8 mouse cellular contexts compared by ENCODE assay signal in genomic region chr6:108305171-108305779, GRCm38 (mm10).
DNase-seq lines count a peak whose midpoint lies in the region; ATAC-seq and TF ChIP-seq lines count a peak whose summit lies in the region.

No protein-coding gene starts in this region.

- no peaks in the 10 kb centered on the region for H3K9me3 ChIP-seq in heart, postnatal 0 days (replicated peaks; ENCODE audit: control insufficient read depth, low read length)
- H3K9me3 ChIP-seq in liver, postnatal 0 days (ENCODE audit: low read length) = no peaks in the 10 kb centered on the region
- no peaks in the 10 kb centered on the region for H3K9me3 ChIP-seq in neural tube, embryonic 15.5 days (replicated peaks)
- H3K9me3 ChIP-seq in hindbrain, embryonic 14.5 days (ENCODE audit: control insufficient read depth, low read length) = no peaks in the 10 kb centered on the region

- no peaks in the 10 kb centered on the region for H3K27me3 ChIP-seq in kidney, adult 2 months (replicated peaks; ENCODE audit: control insufficient read depth, insufficient read depth, low read length)
- H3K27me3 ChIP-seq in heart, postnatal 0 days (ENCODE audit: control insufficient read depth, insufficient read depth, low read length) = no peaks in the 10 kb centered on the region
- no peaks in the 10 kb centered on the region for H3K27me3 ChIP-seq in liver, postnatal 0 days (ENCODE audit: insufficient read depth, low read length)
- H3K27me3 ChIP-seq in neural tube, embryonic 15.5 days (replicated peaks) = no peaks in the 10 kb centered on the region
- no peaks in the 10 kb centered on the region for H3K27me3 ChIP-seq in hindbrain, embryonic 14.5 days (ENCODE audit: control insufficient read depth, insufficient read depth, low read length)

- no peak for TF ChIP-seq POLR2A in kidney, adult 2 months (IDR thresholded peaks at IDR 0.05; ENCODE audit: low read depth, low read length)
- TF ChIP-seq POLR2A in cortical plate, adult 2 months (IDR thresholded peaks at IDR 0.05; ENCODE audit: extremely low read depth, insufficient read depth, low read length) = no peak

- H3K4me1 ChIP-seq in kidney, adult 2 months (ENCODE audit: control insufficient read depth, insufficient read depth, low read length) = peaks cover 15% of the 10 kb centered on the region; the same call in 1 of the 2 replicates
- peaks cover 25% of the 10 kb centered on the region for H3K4me1 ChIP-seq in cortical plate, adult 2 months (ENCODE audit: control insufficient read depth, insufficient read depth, low read length)
- peaks cover 36% of the 10 kb centered on the region for H3K4me1 ChIP-seq in heart, postnatal 0 days (ENCODE audit: control insufficient read depth, insufficient read depth)
- peaks cover 14% of the 10 kb centered on the region for H3K4me1 ChIP-seq in liver, postnatal 0 days (ENCODE audit: insufficient read depth)
- H3K4me1 ChIP-seq in neural tube, embryonic 15.5 days = peaks cover 19% of the 10 kb centered on the region
- 0 out of 2 replicates have a peak, but pooled peaks cover 13% of the 10 kb centered on the region for H3K4me1 ChIP-seq in hindbrain, embryonic 14.5 days (replicated peaks; ENCODE audit: control insufficient read depth, insufficient read depth, low read length)

- TF ChIP-seq EP300 in heart, postnatal 0 days (IDR thresholded peaks at IDR 0.05; ENCODE audit: low read depth) = no peak
- TF ChIP-seq EP300 in liver, postnatal 0 days (IDR thresholded peaks at IDR 0.05; ENCODE audit: low read depth) = no peak

- DNase-seq in kidney, adult 2 months = peak; percentile 45
- no peak for DNase-seq in kidney, adult 8-10 months
- DNase-seq in heart, postnatal 0 days (ENCODE audit: low spot score) = peak; percentile 35
- peak; percentile 24 for DNase-seq in liver, postnatal 0 days
- DNase-seq in hindbrain, embryonic 14.5 days (ENCODE audit: low spot score) = no peak
- no peak for DNase-seq in layer of hippocampus, adult 18-20 months (ENCODE audit: low spot score in 2 of 2)

- ATAC-seq in heart, postnatal 0 days (ENCODE audit: insufficient read depth, low read depth) = no peak
- peak; percentile 72 for ATAC-seq in liver, postnatal 0 days
- no peak for ATAC-seq in neural tube, embryonic 15.5 days (ENCODE audit: low FRiP score)
- no peak for ATAC-seq in hindbrain, embryonic 14.5 days (ENCODE audit: low FRiP score)

- H3K27ac ChIP-seq in kidney, adult 2 months (ENCODE audit: insufficient read depth, low read depth, low read length) = 0 out of 2 replicates have a peak overlapping the region, but pooled peaks have one; percentile 16
- H3K27ac ChIP-seq in cortical plate, adult 2 months (ENCODE audit: insufficient read depth, low read length) = peak overlapping the region; percentile 31
- H3K27ac ChIP-seq in heart, postnatal 0 days (ENCODE audit: low read depth) = peak overlapping the region; percentile 83
- H3K27ac ChIP-seq in liver, postnatal 0 days (ENCODE audit: low read depth) = peak overlapping the region; percentile 74
- no peak overlapping the region for H3K27ac ChIP-seq in neural tube, embryonic 15.5 days (replicated peaks)
- no peak overlapping the region for H3K27ac ChIP-seq in hindbrain, embryonic 14.5 days

- no peak for TF ChIP-seq CTCF in kidney, adult 2 months (conservative IDR thresholded peaks at IDR 0.05; ENCODE audit: insufficient read depth, insufficient read length, low read depth, low read length)
- TF ChIP-seq CTCF in cortical plate, adult 2 months (IDR thresholded peaks at IDR 0.05; ENCODE audit: extremely low read depth, insufficient read depth, low read length) = no peak
- no peak for TF ChIP-seq CTCF in heart, postnatal 0 days (IDR thresholded peaks at IDR 0.05; ENCODE audit: low read depth)
- no peak for TF ChIP-seq CTCF in liver, postnatal 0 days (IDR thresholded peaks at IDR 0.05; ENCODE audit: low read depth)

- WGBS in kidney, adult 2 months = 18% methylated on average over 12 of the region's 12 CpGs
- 27% methylated on average over 12 of the region's 12 CpGs for WGBS in heart, postnatal 0 days
- 48% methylated on average over 12 of the region's 12 CpGs for WGBS in liver, postnatal 0 days (ENCODE audit: insufficient replicate concordance)
- 57% methylated on average over 12 of the region's 12 CpGs for WGBS in neural tube, embryonic 15.5 days
- WGBS in hindbrain, embryonic 14.5 days = 80% methylated on average over 12 of the region's 12 CpGs

- no peak overlapping the region for H3K4me3 ChIP-seq in kidney, adult 2 months (ENCODE audit: insufficient read depth, low read depth, low read length)
- H3K4me3 ChIP-seq in cortical plate, adult 2 months (ENCODE audit: insufficient read depth, low read length) = no peak overlapping the region
- H3K4me3 ChIP-seq in heart, postnatal 0 days (ENCODE audit: low read depth, low read length) = no peak overlapping the region
- no peak overlapping the region for H3K4me3 ChIP-seq in liver, postnatal 0 days (ENCODE audit: low read depth, low read length)
- no peak overlapping the region for H3K4me3 ChIP-seq in neural tube, embryonic 15.5 days (replicated peaks)
- H3K4me3 ChIP-seq in hindbrain, embryonic 14.5 days (replicated peaks; ENCODE audit: low read length) = no peak overlapping the region

- no peak overlapping the region for H3K9ac ChIP-seq in heart, postnatal 0 days (replicated peaks; ENCODE audit: low read depth, low read length)
- H3K9ac ChIP-seq in liver, postnatal 0 days (replicated peaks) = no peak overlapping the region; the same call in 1 of the 2 replicates
- no peak overlapping the region for H3K9ac ChIP-seq in neural tube, embryonic 15.5 days (replicated peaks)
- no peak overlapping the region for H3K9ac ChIP-seq in hindbrain, embryonic 14.5 days

- no peaks in the 10 kb centered on the region for H3K36me3 ChIP-seq in kidney, adult 2 months (ENCODE audit: control insufficient read depth, insufficient read depth, low read length)
- no peaks in the 10 kb centered on the region for H3K36me3 ChIP-seq in heart, postnatal 0 days (replicated peaks; ENCODE audit: control insufficient read depth, insufficient read depth, low read length)
- H3K36me3 ChIP-seq in liver, postnatal 0 days (replicated peaks; ENCODE audit: insufficient read depth, low read length) = no peaks in the 10 kb centered on the region
- no peaks in the 10 kb centered on the region for H3K36me3 ChIP-seq in neural tube, embryonic 15.5 days
- no peaks in the 10 kb centered on the region for H3K36me3 ChIP-seq in hindbrain, embryonic 14.5 days (replicated peaks; ENCODE audit: control insufficient read depth, insufficient read depth)

- peak overlapping the region; percentile 24 for H3K4me2 ChIP-seq in heart, postnatal 0 days (ENCODE audit: low read depth, low read length)
- peak overlapping the region; percentile 44 for H3K4me2 ChIP-seq in liver, postnatal 0 days (ENCODE audit: low read depth, low read length)
- H3K4me2 ChIP-seq in neural tube, embryonic 15.5 days = no peak overlapping the region
- H3K4me2 ChIP-seq in hindbrain, embryonic 14.5 days (replicated peaks) = no peak overlapping the region

Comparison
In these comparisons a context has a peak if more than half of its experiments do, and no peak if none do; other contexts are left out.
1. DNase-seq: peak in kidney, adult 2 months (single experiment), heart, postnatal 0 days (single experiment) and liver, postnatal 0 days (single experiment); none in kidney, adult 8-10 months (0 of 2), hindbrain, embryonic 14.5 days (single experiment) and layer of hippocampus, adult 18-20 months (0 of 2).
2. H3K27ac ChIP-seq: peak in kidney, adult 2 months (single experiment), cortical plate, adult 2 months (single experiment), heart, postnatal 0 days (single experiment) and liver, postnatal 0 days (single experiment); none in neural tube, embryonic 15.5 days (single experiment) and hindbrain, embryonic 14.5 days (single experiment).
3. H3K4me2 ChIP-seq: peak in heart, postnatal 0 days (single experiment) and liver, postnatal 0 days (single experiment); none in neural tube, embryonic 15.5 days (single experiment) and hindbrain, embryonic 14.5 days (single experiment).